Mouse (Mus musculus): ENCODE results near the gene Gpr21.
"Not testable (repeated sequence)": the region's sequence is repeated elsewhere in the genome, so short reads cannot be mapped to it uniquely, and the experiment has no call there.

DNA sequence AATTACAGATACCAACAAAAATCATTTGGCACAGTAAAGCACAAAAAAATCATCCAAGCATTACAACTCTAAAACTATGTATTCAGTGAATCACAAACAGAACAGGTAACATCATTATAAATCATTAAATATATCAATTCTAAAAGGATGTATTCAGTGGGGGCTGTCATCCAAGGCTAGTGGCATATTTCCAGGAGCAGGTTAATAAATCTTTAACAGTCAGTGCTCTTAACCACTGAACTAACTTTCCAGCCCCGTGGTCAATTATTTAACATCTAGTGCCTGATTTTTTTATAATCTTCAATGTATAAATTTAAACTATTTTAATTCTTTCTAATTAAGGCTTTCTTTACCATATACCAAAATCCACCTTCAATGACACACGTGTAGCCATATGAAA, 10.3 kb upstream of the Gpr21 start:
- not testable (repeated sequence) for TF ChIP-seq POLR2A (IDR thresholded peaks at IDR 0.05; ENCODE audit: insufficient read length, low read depth); E2F4 (IDR thresholded peaks at IDR 0.05; ENCODE audit: insufficient read depth); TCF12 (IDR thresholded peaks at IDR 0.05; ENCODE audit: insufficient read depth, poor library complexity, severe bottlenecking); POLR2AphosphoS2 (IDR thresholded peaks at IDR 0.05; ENCODE audit: insufficient read length, low read depth); MAX (IDR thresholded peaks at IDR 0.05; ENCODE audit: low read depth); CEBPB (IDR thresholded peaks at IDR 0.05; ENCODE audit: insufficient read depth, poor library complexity, severe bottlenecking); USF1 (IDR thresholded peaks at IDR 0.05; ENCODE audit: low read depth); SRF (IDR thresholded peaks at IDR 0.05; ENCODE audit: control insufficient read depth, insufficient read length, low read depth); MYOD1 (IDR thresholded peaks at IDR 0.05; ENCODE audit: control insufficient read depth in 1 of 3, insufficient read length in 2 of 3, low read depth in 2 of 3); MYOG (IDR thresholded peaks at IDR 0.05; ENCODE audit: control insufficient read depth in 1 of 3, insufficient read depth in 1 of 3, insufficient read length in 2 of 3, low read depth in 2 of 3); REST (IDR thresholded peaks at IDR 0.05; ENCODE audit: insufficient read depth, insufficient read length); TCF3 (IDR thresholded peaks at IDR 0.05; ENCODE audit: insufficient read length, low read depth)

Data from myocyte (in vitro differentiated cells).